Mouse (Mus musculus) hindbrain, embryonic 15.5 days (tissue): ENCODE measurements around the gene Serpina7. TPM values are rescaled to one million over a fixed set of nuclear protein-coding genes. Genes with fewer than 3 reads are reported as not detected.

Source experiments
- polyA plus RNA-seq: library from polyadenylated mRNA; unstranded; fragments of >200 nt; fragmentation: Nextera tagmentation; extraction: Ambion mirVana; gene quantifications from 2 replicates; pipeline ENCODE4 v1.2.1, GENCODE M21; 2015

Serpina7 gene
- polyA plus RNA-seq, 1 experiment from 2014 or later = not detected

Other genes with a start within 250 kb of the Serpina7 start
- 0.97 and 1.3 TPM in 2 replicates for gene Nrk, start 170.8 kb downstream of the Serpina7 start, polyA plus RNA-seq
- not detected in 2 replicates for gene 4930513O06Rik, start 1.0 kb upstream of the Serpina7 start, polyA plus RNA-seq
- not detected in 2 replicates for gene 4933428M09Rik, start 94.0 kb upstream of the Serpina7 start, polyA plus RNA-seq
- 10.8 and 11.3 TPM in 2 replicates for gene Mum1l1, start 124.8 kb upstream of the Serpina7 start, polyA plus RNA-seq
- gene Trap1a, start 248.4 kb upstream of the Serpina7 start, polyA plus RNA-seq = not detected in 2 replicates